Mouse (Mus musculus) forebrain, embryonic 13.5 days (tissue): ENCODE results near the gene Pum1. TPM values are rescaled to one million over a fixed set of nuclear protein-coding genes. Genes with fewer than 3 reads are reported as not detected.

Source experiments
- polyA plus RNA-seq: library from polyadenylated mRNA; unstranded; fragments of >200 nt; fragmentation: Nextera tagmentation; extraction: Ambion mirVana; gene quantifications from 2 replicates; pipeline ENCODE4 v1.2.1, GENCODE M21; 2015

Gene Pum1
- polyA plus RNA-seq, 1 experiment from 2014 or later = 117 TPM

Other genes with a start within 250 kb of the Pum1 start
- 4.9 and 5.4 TPM in 2 replicates for gene Nkain1, start 89.1 kb upstream of the Pum1 start, polyA plus RNA-seq
- gene Sdc3, start 129.2 kb downstream of the Pum1 start, polyA plus RNA-seq = 36.1 and 41.9 TPM in 2 replicates
- 15.5 and 16.7 TPM in 2 replicates for gene Laptm5, start 249.8 kb downstream of the Pum1 start, polyA plus RNA-seq